Mouse (Mus musculus): ENCODE data around the gene Thrsp.

Thrsp gene

GRCm38 (mm10) chr7:97375906-97376305 is 41.6 kb downstream of the Thrsp start:
- peak in 1 of 2 experiments; percentile 5 for DNase-seq (ENCODE audit: low spot score in 2 of 2)

GRCm38 (mm10) chr7:97375101-97375500 is 42.4 kb downstream of the Thrsp start:
- DNase-seq (ENCODE audit: low spot score in 2 of 2), result peak in 1 of 2 experiments; percentile 3

- no peak for DNase-seq (ENCODE audit: low spot score in 2 of 2)
Measured at GRCm38 (mm10) chr7:97365887-97366286, 51.6 kb downstream of the Thrsp start.

All from spleen, postnatal 14 days (tissue).